Mouse (Mus musculus) layer of hippocampus, postnatal 36 days (tissue): ENCODE measurements around the gene Olfr1173. TPM values are rescaled to one million over a fixed set of nuclear protein-coding genes. Genes with fewer than 3 reads are reported as not detected.

Experiments used
- DNase-seq, 2 experiments: peaks; one replicate each; pipeline ENCODE4 v3.0.0; 2022
- total RNA-seq, 2 experiments: library from RNA; stranded (reverse); gene quantifications; 2 replicates each; pipeline ENCODE4 v1.2.3; 2021

Gene Olfr1173
- not detected for total RNA-seq

- no peak for DNase-seq
These were observed at the start of gene Olfr1173 for GRCm38 (mm10) chr2:88279775-88280174. Olfr1173 (minus strand) TSS chr2:88279875.

- no peak for DNase-seq
These were observed 47.4 kb upstream of the Olfr1173 start, which contains the start of gene Olfr1175-ps for GRCm38 (mm10) chr2:88327115-88327514. Olfr1175-ps (minus strand) TSS chr2:88327215.

GRCm38 (mm10) chr2:88315035-88315434 lies 35.4 kb upstream of the Olfr1173 start, which contains the start of gene Olfr1174-ps:
Olfr1174-ps (minus strand) TSS chr2:88315135.
- DNase-seq: no peak

GRCm38 (mm10) chr2:88228234-88228633 lies 51.4 kb downstream of the Olfr1173 start, which contains the start of gene Olfr1170:
Olfr1170 (minus strand) TSS chr2:88228334.
- DNase-seq: no peak

Other genes starting within 250 kb of the Olfr1173 start
- not detected for gene Olfr73, start 242.2 kb downstream of the Olfr1173 start, total RNA-seq
- gene Olfr1162, start 228.7 kb downstream of the Olfr1173 start, total RNA-seq: not detected
- not detected for gene Olfr1163, start 208.0 kb downstream of the Olfr1173 start, total RNA-seq
- gene Olfr1164, start 185.9 kb downstream of the Olfr1173 start, total RNA-seq: not detected
- not detected for gene Olfr1166, start 151.6 kb downstream of the Olfr1173 start, total RNA-seq
- not detected for gene Olfr1167, start 124.7 kb downstream of the Olfr1173 start, total RNA-seq
- not detected for gene Olfr1168, start 98.0 kb downstream of the Olfr1173 start, total RNA-seq
- gene Olfr1170, start 51.5 kb downstream of the Olfr1173 start, total RNA-seq: not detected
- gene Olfr1174-ps, start 35.3 kb upstream of the Olfr1173 start, total RNA-seq: not detected
- not detected for gene Olfr1175-ps, start 47.3 kb upstream of the Olfr1173 start, total RNA-seq
- gene Olfr1176, start 56.8 kb upstream of the Olfr1173 start, total RNA-seq: not detected
- not detected for gene Olfr1177-ps, start 66.6 kb upstream of the Olfr1173 start, total RNA-seq
- gene Olfr1178, start 107.2 kb upstream of the Olfr1173 start, total RNA-seq: not detected
- gene Olfr1179, start 126.6 kb upstream of the Olfr1173 start, total RNA-seq: not detected
- not detected for gene Olfr1180, start 139.3 kb upstream of the Olfr1173 start, total RNA-seq
- gene Olfr1181, start 146.3 kb upstream of the Olfr1173 start, total RNA-seq: not detected
- not detected for gene Gm13757, start 169.3 kb upstream of the Olfr1173 start, total RNA-seq
- gene Olfr1183, start 175.0 kb upstream of the Olfr1173 start, total RNA-seq: not detected
- not detected for gene Olfr1184, start 203.7 kb upstream of the Olfr1173 start, total RNA-seq
- gene Olfr1185-ps1, start 213.4 kb upstream of the Olfr1173 start, total RNA-seq: not detected
- not detected for gene Olfr1186, start 238.7 kb upstream of the Olfr1173 start, total RNA-seq